Mouse (Mus musculus) lung, postnatal 0 days (tissue): Measurements from ENCODE around the gene Nptx2.

Source experiments
- CTCF ChIP-seq: IDR thresholded peaks from 2 replicates; pipeline ENCODE4 v1.5.1; 2016; ENCODE audit warnings: antibody characterized with exemption, mild to moderate bottlenecking
- EP300 ChIP-seq: IDR thresholded peaks from 2 replicates; pipeline ENCODE4 v1.6.1; 2016; ENCODE audit warnings: antibody characterized with exemption, mild to moderate bottlenecking, control low read depth

GRCm38 (mm10) chr5:144542711-144543308 lies 2.9 kb upstream of the Nptx2 start:
- TF ChIP-seq CTCF (no peak), EP300 (no peak)
